ENCODE assay signal across 8 mouse cellular contexts in the genomic region with DNA sequence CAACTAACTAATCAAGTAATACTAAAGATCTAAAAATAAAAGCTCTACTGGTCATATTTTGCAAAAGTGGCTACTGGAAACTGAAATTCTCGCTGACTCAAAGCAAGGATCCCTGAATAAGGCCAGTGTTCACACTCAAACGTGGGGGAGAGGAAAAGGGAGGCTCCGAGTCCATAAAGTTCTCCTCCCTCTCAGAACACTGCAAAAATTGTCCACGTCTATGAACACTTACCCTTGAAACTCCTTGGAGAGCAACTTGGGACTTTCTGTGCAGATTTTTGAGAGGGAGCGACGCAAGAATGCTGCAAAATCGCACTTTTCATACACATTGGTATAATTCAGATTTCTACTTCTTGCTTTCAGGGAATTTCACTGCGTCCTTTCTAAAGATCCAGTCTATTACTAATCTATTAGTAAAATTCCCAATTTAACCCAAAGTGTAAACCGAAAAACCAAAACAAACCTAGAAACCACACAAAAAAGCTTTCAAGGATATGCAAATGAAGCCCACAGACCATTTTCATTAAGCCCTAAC. TPM values are rescaled to one million over a fixed set of nuclear protein-coding genes. Genes with fewer than 3 reads are reported as not detected.
DNase-seq lines count a peak whose midpoint lies in the region; ATAC-seq and TF ChIP-seq lines count a peak whose summit lies in the region.

No protein-coding gene starts in this region.

- H3K27me3 ChIP-seq in testis, adult 2 months (ENCODE audit: control insufficient read depth, insufficient read depth, low read length) = no peaks in the 10 kb centered on the region
- H3K27me3 ChIP-seq in forebrain, embryonic 12.5 days = no peaks in the 10 kb centered on the region
- no peaks in the 10 kb centered on the region for H3K27me3 ChIP-seq in neural tube, embryonic 12.5 days (replicated peaks)

- H3K4me2 ChIP-seq in forebrain, embryonic 12.5 days = peak overlapping the region; percentile 80
- H3K4me2 ChIP-seq in neural tube, embryonic 12.5 days (replicated peaks) = peak overlapping the region; percentile 76

- peak overlapping the region; percentile 51 for H3K27ac ChIP-seq in testis, adult 2 months (ENCODE audit: control insufficient read depth, insufficient read depth, low read depth, low read length)
- peak overlapping the region; percentile 100 for H3K27ac ChIP-seq in forebrain, embryonic 12.5 days
- 0 out of 2 replicates have a peak overlapping the region, but pooled peaks have one; percentile 99 for H3K27ac ChIP-seq in neural tube, embryonic 12.5 days

- no peak for TF ChIP-seq POLR2A in testis, adult 2 months (IDR thresholded peaks at IDR 0.05; ENCODE audit: control insufficient read depth, low read depth, low read length)

- H3K4me1 ChIP-seq in testis, adult 2 months (ENCODE audit: control insufficient read depth, insufficient read depth, low read length) = peaks cover 5% of the 10 kb centered on the region
- peaks cover 16% of the 10 kb centered on the region for H3K4me1 ChIP-seq in forebrain, embryonic 12.5 days
- peaks cover 17% of the 10 kb centered on the region for H3K4me1 ChIP-seq in neural tube, embryonic 12.5 days

- H3K36me3 ChIP-seq in testis, adult 2 months (ENCODE audit: control insufficient read depth, insufficient read depth, low read length) = no peaks in the 10 kb centered on the region; the same call in 1 of the 2 replicates
- peaks cover 11% of the 10 kb centered on the region; the same call in 1 of the 2 replicates for H3K36me3 ChIP-seq in forebrain, embryonic 12.5 days (replicated peaks)
- peaks cover 6% of the 10 kb centered on the region; the same call in 1 of the 2 replicates for H3K36me3 ChIP-seq in neural tube, embryonic 12.5 days

- peak overlapping the region; percentile 86 for H3K4me3 ChIP-seq in testis, adult 2 months (ENCODE audit: control insufficient read depth, low read depth, low read length)
- H3K4me3 ChIP-seq in forebrain, embryonic 12.5 days (replicated peaks) = peak overlapping the region; percentile 85
- H3K4me3 ChIP-seq in neural tube, embryonic 12.5 days = peak overlapping the region; percentile 95

- WGBS in forebrain, embryonic 12.5 days = 14% methylated on average over 9 of the region's 9 CpGs
- whole genome bisulfite sequencing in neural tube, embryonic 12.5 days = 21% methylated on average over 9 of the region's 9 CpGs

- TF ChIP-seq CTCF in testis, adult 2 months (IDR thresholded peaks at IDR 0.05; ENCODE audit: control insufficient read depth, insufficient read depth, insufficient replicate concordance, low read depth, low read length) = no peak

- ATAC-seq in forebrain, embryonic 12.5 days (ENCODE audit: low FRiP score) = no peak
- ATAC-seq in neural tube, embryonic 12.5 days (ENCODE audit: low FRiP score, low read depth) = no peak
- ATAC-seq in monocyte, adult 5-6 weeks (replicated peaks; ENCODE audit: insufficient number of reproducible peaks, low FRiP score, low TSS enrichment, poor library complexity, severe bottlenecking) = no peak

- H3K9me3 ChIP-seq in forebrain, embryonic 12.5 days = no peaks in the 10 kb centered on the region
- H3K9me3 ChIP-seq in neural tube, embryonic 12.5 days = no peaks in the 10 kb centered on the region

- DNase-seq in testis, postnatal 10 days (ENCODE audit: low spot score) = no peak
- DNase-seq in kidney, postnatal 4 days = peak; percentile 12 to 24
- no peak for DNase-seq in gastrocnemius, adult 18-20 months (ENCODE audit: low spot score)
- no peak for DNase-seq in right cerebral cortex, adult 2 months (ENCODE audit: low spot score in 2 of 2)

- H3K9ac ChIP-seq in forebrain, embryonic 12.5 days = peak overlapping the region; percentile 88
- peak overlapping the region; percentile 94 for H3K9ac ChIP-seq in neural tube, embryonic 12.5 days

RNA-seq across cellular contexts. Expression of a gene that starts 1.2 kb away (rescaled TPM):
- 11.1 and 13.4 TPM in 2 replicates for polyA plus RNA-seq in testis, adult 2 months (2012; rRNA removed)
- 54.6 and 56.7 TPM in 2 replicates for polyA plus RNA-seq in forebrain, embryonic 12.5 days (2016; fragmentation: Nextera tagmentation; extraction: Ambion mirVana)
- polyA plus RNA-seq in neural tube, embryonic 12.5 days (2016; fragmentation: Nextera tagmentation; extraction: Ambion mirVana) = 54.6 TPM in 2 replicates
- total RNA-seq in monocyte, adult 5-6 weeks (2017) = 17.1 to 25.7 TPM (median 21.6 TPM) in 3 replicates
- total RNA-seq in gastrocnemius, adult 18-20 months (2021) = 10 to 100 TPM in 1 of 2 experiments, 1 to 10 TPM in 1; 7.1 to 10.1 TPM

Comparison
In these comparisons a context has a peak if more than half of its experiments do, and no peak if none do; other contexts are left out.
1. DNase-seq: peak in kidney, postnatal 4 days (2 of 2); none in testis, postnatal 10 days (single experiment), gastrocnemius, adult 18-20 months (single experiment) and right cerebral cortex, adult 2 months (0 of 2).
2. Peak in every context shown above with its lines, with median percentiles within 50 percentile points of each other: H3K27ac ChIP-seq and H3K4me3 ChIP-seq.